Mouse (Mus musculus) Patski (cell line): ENCODE results near the gene Heatr5a. TPM values are rescaled to one million over a fixed set of nuclear protein-coding genes. Genes with fewer than 3 reads are reported as not detected.

ENCODE experiments used
- ATAC-seq: fragments of 100-300 bp; one replicate; pipeline ENCODE4 v1.8.0; 2021
- CTCF ChIA-PET: fragments of 350-600 bp; sonication (Branson Sonifier 250); formaldehyde crosslinking; loops from one replicate; lab custom pipeline; 2022; ENCODE audit warnings: inconsistent platforms; lab: Charles Lee
- POLR2A ChIA-PET: fragments of 350-600 bp; sonication (Branson Sonifier 250); formaldehyde crosslinking; loops from one replicate; lab custom pipeline; 2022; ENCODE audit warnings: antibody characterized with exemption, inconsistent platforms; lab: Charles Lee
- DNase-seq: peaks from one replicate; pipeline ENCODE4 v3.0.0-alpha.2; 2011; ENCODE audit warnings: low read depth, low spot score
- H3K27me3 ChIP-seq: fragments of 371-371 bp; one replicate; pipeline ENCODE4 v1.5.1; 2021
- CTCF ChIP-seq: fragments of 100-300 bp; IDR thresholded peaks from one replicate; pipeline ENCODE4 v1.5.1; 2021
- in situ Hi-C: fragments of 300-500 bp; cut with MboI; formaldehyde crosslinking; loops from 3 replicates; pipeline ENCODE4 v1.11.1; 2018; ENCODE audit warnings: low pct_unique_long_range_greater_than_20kb, mixed read lengths
- polyA plus RNA-seq: library from polyadenylated mRNA; unstranded; gene quantifications from one replicate; pipeline ENCODE4 v1.2.3, GENCODE M21; 2021

Heatr5a gene
- polyA plus RNA-seq, 1 experiment from 2014 or later = 16.9 TPM

GRCm38 (mm10) chr12:51972269-51973065, 1.3 kb upstream of the Heatr5a start:
- DNase-seq = no peak
- in situ Hi-C loops = no loop called here
- ATAC-seq = no peak
- POLR2A ChIA-PET = interaction anchor here (1.3 kb wide), 1 partner anchor 33 kb away, joined by 3 read pairs; no protein-coding TSS in a partner anchor
- peak; percentile 44 for TF ChIP-seq CTCF
- no peaks in the 10 kb centered on the region for H3K27me3 ChIP-seq
- CTCF ChIA-PET = interaction anchor here (1.1 to 2.1 kb wide), 3 partner anchors 26 to 30 kb away, joined by 3 to 6 read pairs (median 5); no protein-coding TSS in a partner anchor

GRCm38 (mm10) chr12:51970352-51971069, 610 bp downstream of the Heatr5a start:
- DNase-seq (no peak), ATAC-seq (peak; percentile 51)
- TF ChIP-seq CTCF = no peak
- in situ Hi-C loops = no loop called here
- CTCF ChIA-PET = interaction anchor here (1.0 to 1.9 kb wide), 2 partner anchors 14 to 31 kb away, joined by 3 to 5 read pairs; no protein-coding TSS in a partner anchor
- H3K27me3 ChIP-seq = no peaks in the 10 kb centered on the region
- POLR2A ChIA-PET = interaction anchor here (0.7 kb wide), 1 partner anchor 445 kb away, joined by 4 read pairs; no protein-coding TSS in a partner anchor

DNA sequence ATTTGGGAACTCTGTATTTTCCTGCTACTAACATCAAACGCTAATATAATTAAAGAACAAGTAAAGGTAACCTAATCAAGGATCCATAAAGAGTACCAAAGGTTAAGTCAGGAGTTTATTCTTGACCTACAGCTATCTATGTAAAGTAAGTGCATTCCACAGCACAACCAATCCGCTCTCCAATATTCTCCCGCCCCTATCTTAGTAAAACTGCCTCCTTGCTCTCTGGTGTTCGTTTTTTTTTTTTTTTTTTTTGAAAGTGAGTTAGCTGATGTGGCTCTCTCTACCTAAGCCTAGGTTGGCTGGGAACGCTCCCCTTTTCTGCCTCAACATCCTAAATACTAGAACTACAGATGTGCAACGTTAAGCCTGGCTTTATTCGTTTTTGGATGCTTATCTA, 1.2 kb downstream of the Heatr5a start:
- ChIA-PET CTCF (no interaction called here), POLR2A (interaction anchor here (0.7 kb wide), 1 partner anchor 445 kb away, joined by 4 read pairs; no protein-coding TSS in a partner anchor)
- ATAC-seq (no peak), DNase-seq (no peak)
- in situ Hi-C loops = no loop called here
- H3K27me3 ChIP-seq = no peaks in the 10 kb centered on the region
- no peak for TF ChIP-seq CTCF

DNA sequence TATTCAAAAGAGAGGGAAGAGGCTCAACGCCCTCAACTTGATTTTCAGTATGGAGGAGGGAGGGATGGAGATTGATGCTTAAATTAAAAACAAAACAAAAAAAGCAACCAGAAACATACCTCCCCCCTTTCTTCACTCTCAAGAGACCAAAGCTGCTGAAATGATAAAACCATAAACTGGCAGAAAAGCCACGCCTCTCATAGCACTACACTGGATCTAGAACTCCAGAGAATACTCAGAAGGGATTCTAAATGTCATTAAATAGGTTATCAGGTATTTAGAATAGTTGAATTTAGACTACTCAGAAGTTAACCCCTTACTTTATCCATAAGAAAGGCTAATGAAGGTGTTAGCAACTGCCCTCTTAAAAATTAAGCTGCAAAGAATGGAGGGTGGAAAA, 2.0 kb downstream of the Heatr5a start:
- ATAC-seq = no peak
- POLR2A ChIA-PET = no interaction called here
- CTCF ChIA-PET = interaction anchor here (1.6 kb wide), 1 partner anchor 32 kb away, joined by 3 read pairs; no protein-coding TSS in a partner anchor
- no peak for TF ChIP-seq CTCF
- no peaks in the 10 kb centered on the region for H3K27me3 ChIP-seq
- in situ Hi-C loops = no loop called here
- DNase-seq = no peak

DNA sequence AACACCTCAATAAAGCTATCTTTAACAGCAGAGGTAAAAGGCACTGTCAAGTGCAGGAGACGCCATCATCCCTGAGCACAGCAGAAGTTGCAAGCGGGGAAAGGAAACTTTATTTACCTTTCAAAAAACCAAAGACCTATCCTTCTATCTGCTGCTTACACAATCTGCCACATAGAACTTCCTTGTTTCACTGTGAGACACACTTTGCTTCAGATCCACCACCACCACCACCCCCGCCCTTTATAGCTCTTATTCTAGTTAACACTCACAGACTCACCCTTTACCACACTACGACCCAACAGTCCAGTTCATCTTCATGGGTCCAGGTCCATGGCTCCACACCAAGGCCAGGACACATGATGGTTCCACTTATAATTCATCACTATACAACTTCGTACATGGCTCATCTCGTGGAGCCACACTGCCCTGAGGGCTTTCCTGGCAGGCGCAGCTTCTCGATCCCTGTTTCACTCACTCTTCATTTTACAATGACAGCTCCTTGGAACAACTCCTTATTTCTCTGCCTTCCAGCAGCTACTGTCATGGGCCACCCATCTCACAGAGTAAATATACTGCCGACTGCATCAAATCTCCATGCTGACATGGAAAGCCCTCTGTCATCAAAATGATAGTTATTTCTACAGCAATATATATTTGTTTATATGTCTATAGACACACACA, 3.1 kb downstream of the Heatr5a start:
- POLR2A ChIA-PET = no interaction called here
- CTCF ChIA-PET = interaction anchor here (1.6 kb wide), 1 partner anchor 34 kb away, joined by 3 read pairs; no protein-coding TSS in a partner anchor
- ATAC-seq (no peak), DNase-seq (no peak)
- no peak for TF ChIP-seq CTCF
- H3K27me3 ChIP-seq = no peaks in the 10 kb centered on the region
- in situ Hi-C loops = no loop called here

- no peak for ATAC-seq
Measured at GRCm38 (mm10) chr12:51957626-51958025, 13.5 kb downstream of the Heatr5a start.

GRCm38 (mm10) chr12:51952309-51952708, 18.8 kb downstream of the Heatr5a start:
- ATAC-seq = no peak

More at GRCm38 (mm10) chr12:51957626-51958025, 13.5 kb downstream of the Heatr5a start:
- ChIA-PET CTCF (no interaction called here), POLR2A (no interaction called here)
- H3K27me3 ChIP-seq = no peaks in the 10 kb centered on the region
- in situ Hi-C loops = no loop called here
- no peak for TF ChIP-seq CTCF
- DNase-seq = no peak

GRCm38 (mm10) chr12:51947498-51947945, 23.6 kb downstream of the Heatr5a start:
- ATAC-seq = peak; percentile 100
- in situ Hi-C loops = loop anchor here (5.0 kb wide), 1 partner anchor 55 kb away; no protein-coding TSS in a partner anchor
- H3K27me3 ChIP-seq = no peaks in the 10 kb centered on the region
- ChIA-PET POLR2A (no interaction called here), CTCF (interaction anchor here (0.9 to 1.0 kb wide), 2 partner anchors 46 to 54 kb away, joined by 3 to 4 read pairs; no protein-coding TSS in a partner anchor)
- DNase-seq = peak; percentile 51
- TF ChIP-seq CTCF = peak; percentile 72

More at GRCm38 (mm10) chr12:51952309-51952708, 18.8 kb downstream of the Heatr5a start:
- TF ChIP-seq CTCF = no peak
- DNase-seq = no peak
- H3K27me3 ChIP-seq = no peaks in the 10 kb centered on the region
- ChIA-PET POLR2A (no interaction called here), CTCF (no interaction called here)
- in situ Hi-C loops = no loop called here

DNA sequence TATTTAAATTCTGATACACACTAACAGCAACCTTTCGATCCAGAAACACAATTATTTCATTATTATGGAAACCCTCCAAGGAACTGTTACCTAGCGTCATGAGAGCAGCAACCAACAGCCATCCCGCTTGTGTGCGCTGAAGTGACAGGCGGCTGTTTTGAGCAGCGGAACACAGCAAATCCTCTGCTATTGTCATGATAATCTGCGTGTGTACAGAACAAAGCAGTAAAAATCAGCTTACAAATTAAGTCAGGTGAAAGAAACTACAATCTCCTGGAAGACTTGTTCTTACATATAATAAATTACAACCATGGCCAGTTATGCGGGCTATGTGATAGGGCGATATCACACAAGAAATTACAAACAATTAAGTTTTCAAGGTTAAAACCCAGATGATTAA, 25.8 kb downstream of the Heatr5a start:
- CTCF ChIA-PET = interaction anchor here (1.5 kb wide), 1 partner anchor 56 kb away, joined by 3 read pairs; no protein-coding TSS in a partner anchor

DNA sequence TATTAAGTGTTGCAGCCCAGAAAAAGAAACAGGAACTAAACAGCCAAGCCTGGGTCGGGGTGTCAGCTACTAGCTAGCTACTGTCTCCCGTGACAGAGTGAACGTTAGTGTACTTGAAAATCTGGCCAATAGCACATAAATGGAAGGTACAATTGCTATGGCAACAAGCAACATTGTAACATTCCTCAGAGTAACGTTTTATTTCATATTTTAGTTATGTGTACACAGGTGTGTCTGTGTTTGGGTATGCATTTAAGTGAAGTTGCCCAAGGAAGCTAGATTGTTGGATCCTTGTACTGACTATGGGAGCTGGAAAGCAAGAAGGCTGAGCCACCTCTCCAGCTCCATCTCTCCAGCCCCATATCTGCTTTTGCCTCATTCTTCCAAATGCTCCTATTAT, 31.3 kb downstream of the Heatr5a start:
- CTCF ChIA-PET = no interaction called here
- H3K27me3 ChIP-seq = no peaks in the 10 kb centered on the region
- ATAC-seq = no peak
- in situ Hi-C loops = no loop called here
- DNase-seq = no peak
- TF ChIP-seq CTCF = no peak
- POLR2A ChIA-PET = no interaction called here

More for the DNA sequence above, 25.8 kb downstream of the Heatr5a start:
- DNase-seq (no peak), ATAC-seq (no peak)
- no peak for TF ChIP-seq CTCF
- POLR2A ChIA-PET = no interaction called here
- in situ Hi-C loops = loop anchor here (5.0 kb wide), 1 partner anchor 57 kb away; no protein-coding TSS in a partner anchor
- no peaks in the 10 kb centered on the region for H3K27me3 ChIP-seq
